Mouse (Mus musculus) CD4-positive, CD25-positive, alpha-beta regulatory T cell, adult 2 months (primary cell): ENCODE measurements at regions not wholly inside any gene's neighbourhood (a gene's known extent, or its start where the extent isn't known, plus 50 kb on each side); places are given as distances from the start of the nearest gene placed in this dataset.
A peak's percentile ranks its signal among the peaks of the same experiment; 100 is the strongest.
"Not testable (repeated sequence)": the region's sequence is repeated elsewhere in the genome, so short reads cannot be mapped to it uniquely, and the experiment has no call there.

ENCODE experiments used
- DNase-seq: peaks from one replicate; pipeline ENCODE4 v3.0.0-alpha.2; 2012; ENCODE audit warnings: low read depth, low spot score

DNA sequence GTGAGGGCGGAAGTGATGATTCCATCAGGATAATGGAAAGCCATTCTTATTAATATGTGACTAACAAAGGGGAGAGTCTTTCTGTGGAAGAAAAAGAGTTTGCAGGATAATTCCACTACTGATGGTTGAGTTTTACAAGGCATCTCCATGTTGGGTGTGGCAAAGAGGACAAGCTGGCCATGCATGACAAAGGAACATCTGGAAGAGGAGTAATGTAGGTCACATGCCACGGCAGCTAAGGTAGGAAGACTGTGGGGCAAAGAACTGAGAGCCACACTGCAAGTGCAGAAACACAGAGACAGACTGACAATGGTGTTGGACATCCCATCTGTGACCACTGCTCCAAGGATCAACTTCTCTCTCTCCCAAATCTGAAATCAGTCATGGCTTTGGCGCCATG lies 196.4 kb upstream of the Gdi2 start:
- DNase-seq: no peak

GRCm38 (mm10) chr13:3343611-3344010 lies 194.3 kb upstream of the Gdi2 start:
- DNase-seq: no peak

DNA sequence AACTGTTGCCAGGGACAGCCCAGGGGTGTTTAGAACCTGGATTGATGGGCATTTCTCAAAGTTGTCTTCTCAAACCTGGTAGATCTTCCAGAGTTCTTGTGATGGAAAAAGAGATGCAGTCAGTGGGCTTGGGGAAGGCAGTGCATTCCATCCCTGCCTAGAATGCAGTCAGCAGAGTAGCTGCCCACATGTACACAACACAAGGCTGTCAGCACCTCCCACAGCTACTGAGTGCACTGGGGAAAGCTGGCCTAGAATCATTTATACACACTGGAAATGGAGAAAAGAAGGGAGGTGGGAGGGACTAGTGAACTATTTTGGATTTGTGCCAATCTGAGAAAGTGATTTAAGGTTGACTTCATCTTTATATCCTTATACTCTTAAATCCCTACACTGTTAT lies 183.0 kb upstream of the Gdi2 start:
- not testable (repeated sequence) for DNase-seq

DNA sequence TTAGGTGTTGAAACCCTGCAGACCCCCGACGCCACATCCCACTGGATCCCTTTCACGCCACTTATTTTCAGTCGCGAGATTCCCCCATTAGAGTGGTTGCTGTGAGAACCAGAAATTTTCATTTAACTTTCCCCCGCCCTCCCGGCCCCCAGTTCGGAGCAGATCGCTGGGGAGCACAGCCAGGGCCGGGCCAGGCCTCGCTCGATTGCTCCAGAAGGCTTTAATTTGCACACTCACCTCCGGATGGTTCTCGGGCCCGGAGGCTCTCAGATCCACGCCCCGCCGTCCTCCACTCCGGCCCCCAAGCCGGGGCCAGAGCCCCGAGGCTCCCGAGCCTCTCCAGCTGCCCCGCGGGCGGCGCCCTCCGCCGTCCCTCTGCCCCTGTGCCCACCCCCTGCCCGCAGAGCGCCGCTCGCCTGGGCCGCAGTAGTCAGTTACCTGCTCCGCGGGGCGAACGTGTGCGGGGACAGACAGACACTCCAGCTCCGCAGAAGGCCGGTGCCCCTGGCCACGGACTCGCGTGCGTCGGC lies 179.7 kb upstream of the Gdi2 start:
- no peak for DNase-seq

DNA sequence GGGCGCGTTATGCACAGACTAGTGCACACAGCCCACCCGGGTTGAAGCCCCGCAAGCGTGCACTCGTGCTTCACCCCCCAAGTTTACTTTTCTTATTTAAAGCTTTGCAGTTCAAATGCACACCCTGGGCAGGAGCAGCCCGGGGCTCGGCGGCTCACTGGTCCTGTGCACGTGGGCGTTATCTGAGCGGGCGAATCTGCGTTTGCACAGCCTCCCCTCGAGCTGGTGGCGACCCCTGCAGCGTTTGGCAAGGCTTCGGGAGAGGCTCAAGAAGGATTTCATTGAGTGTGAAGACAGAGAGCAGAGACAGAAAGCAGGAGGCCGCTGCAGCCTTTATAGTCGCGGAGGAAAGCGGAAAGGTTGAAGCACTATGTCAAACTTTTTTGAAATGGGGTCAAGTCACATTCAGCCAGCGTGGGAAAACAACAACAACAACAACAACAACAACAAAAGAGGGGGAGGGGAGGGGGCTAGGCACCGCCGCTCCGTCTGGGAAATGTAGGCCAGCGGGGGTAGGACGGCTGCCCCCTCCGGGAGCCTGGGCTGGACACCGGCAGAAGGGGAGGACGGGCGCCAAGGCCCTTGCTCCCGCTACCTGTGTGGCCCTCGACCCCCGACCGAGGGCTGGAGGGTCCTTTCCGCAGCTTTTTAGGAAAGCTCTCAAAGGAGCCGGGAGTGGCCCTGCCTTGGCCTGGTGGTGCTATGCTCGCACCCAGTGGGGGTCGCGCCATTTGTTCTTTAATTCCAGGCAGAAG lies 178.7 kb upstream of the Gdi2 start:
- no peak for DNase-seq

GRCm38 (mm10) chr13:3359751-3360260 lies 178.1 kb upstream of the Gdi2 start:
- DNase-seq: not testable (repeated sequence)

- DNase-seq: peak; percentile 36
Observed at GRCm38 (mm10) chr13:3360503-3361490, 177.1 kb upstream of the Gdi2 start.

DNA sequence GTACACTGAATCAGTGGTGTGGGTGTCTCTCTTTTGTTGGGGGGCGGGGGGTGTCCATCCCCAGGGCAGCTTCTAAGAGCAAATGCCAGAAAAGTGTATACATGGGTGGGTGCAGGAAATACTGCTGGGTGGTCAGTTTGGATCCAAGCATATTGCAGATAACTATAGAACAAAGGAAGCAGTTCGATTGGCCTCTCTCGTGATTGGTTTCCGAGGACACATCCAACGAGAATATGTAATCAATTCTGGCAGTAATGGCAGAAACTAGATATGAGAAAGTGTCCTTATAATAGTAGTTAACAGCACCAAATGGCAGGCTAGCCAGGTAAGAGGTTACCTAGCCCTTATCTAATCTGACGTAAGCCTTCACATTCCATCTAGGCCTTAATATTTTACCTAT lies 165.2 kb upstream of the Gdi2 start:
- DNase-seq: peak; percentile 36

GRCm38 (mm10) chr13:3373522-3374220 lies 164.2 kb upstream of the Gdi2 start:
- peak; percentile 69 for DNase-seq

DNA sequence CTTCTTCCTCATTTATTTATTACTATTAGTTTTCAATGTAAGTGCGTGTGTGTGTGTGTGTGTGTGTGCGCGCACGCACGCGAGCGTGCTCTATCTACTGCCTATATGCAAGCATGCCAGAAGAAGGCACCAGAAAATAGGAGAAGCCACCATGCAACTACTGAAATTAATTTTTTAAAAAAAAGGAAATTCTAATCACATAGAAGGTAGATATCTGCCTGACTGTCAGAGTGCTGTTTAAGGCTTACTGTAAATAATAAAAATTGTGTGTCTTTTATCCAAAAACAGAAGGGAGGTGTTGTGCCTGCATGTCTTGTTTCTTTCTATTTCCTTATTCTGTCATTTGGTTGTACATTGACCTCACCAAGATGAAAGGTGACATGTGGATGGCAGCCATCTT lies 163.1 kb upstream of the Gdi2 start:
- no peak for DNase-seq

GRCm38 (mm10) chr13:3377801-3378200 lies 160.1 kb upstream of the Gdi2 start:
- not testable (repeated sequence) for DNase-seq

GRCm38 (mm10) chr13:3405783-3406182 lies 132.1 kb upstream of the Gdi2 start:
- peak; percentile 21 for DNase-seq

GRCm38 (mm10) chr13:3406236-3407017 lies 131.4 kb upstream of the Gdi2 start:
- peak; percentile 87 for DNase-seq

- not testable (repeated sequence) for DNase-seq
Observed at GRCm38 (mm10) chr13:3410281-3410680, 127.6 kb upstream of the Gdi2 start.

GRCm38 (mm10) chr13:3417026-3417425 lies 120.8 kb upstream of the Gdi2 start:
- DNase-seq: no peak

DNA sequence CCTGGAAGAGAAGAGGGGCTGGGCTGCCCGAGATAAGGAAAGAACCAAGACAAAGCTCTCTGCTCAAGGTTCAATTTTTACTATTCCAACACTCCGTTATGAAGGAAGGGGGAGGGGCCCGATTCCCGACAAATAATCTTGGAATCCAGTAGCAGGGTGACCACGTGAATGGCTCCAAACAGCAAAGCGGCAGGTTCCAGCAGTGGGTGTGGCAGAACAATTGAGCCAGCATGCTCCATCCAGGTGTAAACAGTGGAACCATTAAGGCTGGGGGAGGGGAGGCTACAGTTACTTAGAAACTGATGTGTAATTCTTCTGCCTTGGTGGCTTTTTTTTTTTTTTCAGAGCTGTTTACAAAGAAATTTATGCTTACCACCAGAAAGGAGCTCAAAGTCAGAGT lies 82.5 kb upstream of the Gdi2 start:
- DNase-seq: not testable (repeated sequence)

DNA sequence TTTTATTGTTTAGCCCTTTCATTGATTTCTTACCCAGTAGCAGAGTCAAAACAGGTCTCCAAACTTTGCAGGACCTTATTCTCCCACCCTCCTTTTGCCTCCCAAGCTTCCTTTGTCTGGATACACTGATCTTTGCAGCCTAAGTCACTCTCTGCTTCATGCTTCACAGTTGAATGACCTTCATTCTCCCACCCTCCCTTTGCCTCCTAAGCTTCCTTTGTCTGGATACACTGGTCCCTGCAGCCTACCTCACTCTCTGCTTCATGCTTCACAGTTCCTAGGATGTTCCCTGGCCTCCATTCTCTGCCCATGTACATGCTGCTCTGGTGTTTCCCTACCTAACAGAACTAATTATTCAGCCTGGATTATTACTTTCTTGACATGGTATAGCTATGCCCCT lies 61.0 kb upstream of the Gdi2 start:
- no peak for DNase-seq

GRCm38 (mm10) chr13:3477997-3478728 lies 59.7 kb upstream of the Gdi2 start:
- DNase-seq: peak; percentile 80
